Mouse (Mus musculus) brain, embryonic 14.5 days (tissue): ENCODE data around the gene Sprtn. TPM values are rescaled to one million over a fixed set of nuclear protein-coding genes. Genes with fewer than 3 reads are reported as not detected.
A peak's percentile ranks its signal among the peaks of the same experiment; 100 is the strongest.

ENCODE experiments used
- DNase-seq: peaks from one replicate; pipeline ENCODE4 v3.0.0-alpha.2; 2011; ENCODE audit warnings: low read depth
- CTCF ChIP-seq: fragments of 200-500 bp; IDR thresholded peaks from 2 replicates; pipeline ENCODE4 v1.5.1; 2012; ENCODE audit warnings: inconsistent platforms, mild to moderate bottlenecking, moderate library complexity, borderline replicate concordance; ENCODE audit not compliant: insufficient read depth, insufficient read length; ENCODE audit errors: extremely low read depth
- POLR2A ChIP-seq: fragments of 200-500 bp; IDR thresholded peaks from 2 replicates; pipeline ENCODE4 v1.6.1; 2012; ENCODE audit warnings: mild to moderate bottlenecking, inconsistent platforms, borderline replicate concordance; ENCODE audit not compliant: poor library complexity, insufficient read depth, insufficient read length, severe bottlenecking; ENCODE audit errors: extremely low read depth
- polyA plus RNA-seq: library from polyadenylated mRNA; depleted of rRNA; stranded (reverse); fragments of >200 nt; gene quantifications from 2 replicates; pipeline ENCODE4 v1.2.3, GENCODE M21; 2012

Gene Sprtn
- polyA plus RNA-seq, 1 experiment: 20.3 TPM

- DNase-seq: peak; percentile 39
- TF ChIP-seq POLR2A (no peak), CTCF (no peak)
Observed at GRCm38 (mm10) chr8:124926351-124926771, 28.7 kb downstream of the Sprtn start.

- no peak for DNase-seq
Observed at GRCm38 (mm10) chr8:124929006-124929405, 31.3 kb downstream of the Sprtn start.

GRCm38 (mm10) chr8:124930086-124930485, 32.4 kb downstream of the Sprtn start:
- TF ChIP-seq POLR2A (no peak), CTCF (no peak)
- DNase-seq: no peak

More at GRCm38 (mm10) chr8:124929006-124929405, 31.3 kb downstream of the Sprtn start:
- TF ChIP-seq CTCF: no peak
- no peak for TF ChIP-seq POLR2A

GRCm38 (mm10) chr8:124930649-124931048, 33.0 kb downstream of the Sprtn start:
- TF ChIP-seq CTCF (no peak), POLR2A (no peak)

GRCm38 (mm10) chr8:124932435-124932834, 34.7 kb downstream of the Sprtn start:
- no peak for DNase-seq
- TF ChIP-seq POLR2A (no peak), CTCF (no peak)

More at GRCm38 (mm10) chr8:124930649-124931048, 33.0 kb downstream of the Sprtn start:
- DNase-seq: no peak

- no peak for DNase-seq
- TF ChIP-seq POLR2A (no peak), CTCF (no peak)
Observed at GRCm38 (mm10) chr8:124935116-124935515, 37.4 kb downstream of the Sprtn start.

- DNase-seq: no peak
- TF ChIP-seq POLR2A: no peak
- TF ChIP-seq CTCF: no peak
Observed at GRCm38 (mm10) chr8:124936699-124937098, 39.0 kb downstream of the Sprtn start.

- no peak for TF ChIP-seq CTCF
- no peak for TF ChIP-seq POLR2A
Observed at GRCm38 (mm10) chr8:124937293-124937692, 39.6 kb downstream of the Sprtn start.

GRCm38 (mm10) chr8:124943801-124944200, 46.1 kb downstream of the Sprtn start:
- TF ChIP-seq POLR2A (no peak), CTCF (no peak)
- peak; percentile 22 for DNase-seq

More at GRCm38 (mm10) chr8:124937293-124937692, 39.6 kb downstream of the Sprtn start:
- DNase-seq: no peak

GRCm38 (mm10) chr8:124944406-124944805, 46.7 kb downstream of the Sprtn start:
- no peak for DNase-seq
- TF ChIP-seq POLR2A (no peak), CTCF (no peak)

- TF ChIP-seq POLR2A (0 out of 2 replicates have a peak, but pooled peaks have one; percentile 16), CTCF (no peak)
- peak; percentile 68 for DNase-seq
Observed at GRCm38 (mm10) chr8:124947865-124948732, 50.4 kb downstream of the Sprtn start.
